Mouse (Mus musculus) cortical plate, adult 2 months (tissue): ENCODE results near the gene Htr6.

Experiments used
- CTCF ChIP-seq: fragments of 200-500 bp; IDR thresholded peaks from 2 replicates; pipeline ENCODE4 v1.5.1; 2011; ENCODE audit warnings: mild to moderate bottlenecking, control low read depth, low read length; ENCODE audit not compliant: insufficient read depth; ENCODE audit errors: extremely low read depth
- POLR2A ChIP-seq: fragments of 200-500 bp; IDR thresholded peaks from 2 replicates; pipeline ENCODE4 v1.6.1; 2011; ENCODE audit warnings: mild to moderate bottlenecking, low read length, control low read depth; ENCODE audit not compliant: insufficient read depth; ENCODE audit errors: extremely low read depth

DNA sequence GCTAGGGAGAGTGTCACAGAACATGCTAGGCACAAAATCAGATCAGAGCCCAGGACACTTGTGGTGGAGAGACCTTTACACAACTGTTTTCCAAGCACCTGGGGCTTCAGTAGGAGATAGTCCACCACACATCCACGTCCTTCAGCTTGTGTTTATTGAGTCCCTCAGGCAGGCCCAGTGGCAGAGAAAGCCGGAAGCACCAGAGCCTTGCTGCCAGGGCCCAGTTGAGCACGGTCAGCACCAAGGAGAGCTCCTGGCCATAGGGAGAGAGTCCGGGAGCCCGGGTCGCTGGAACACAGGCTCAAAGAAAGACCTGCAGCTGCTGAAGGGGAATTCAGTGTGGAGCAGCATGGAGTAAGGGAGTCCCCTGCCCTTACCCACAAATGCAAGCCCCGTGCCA lies 15.8 kb downstream of the Htr6 start:
- no peak for TF ChIP-seq CTCF
- TF ChIP-seq POLR2A: no peak
